ENCODE assay signal across 8 mouse cellular contexts in the genomic region with DNA sequence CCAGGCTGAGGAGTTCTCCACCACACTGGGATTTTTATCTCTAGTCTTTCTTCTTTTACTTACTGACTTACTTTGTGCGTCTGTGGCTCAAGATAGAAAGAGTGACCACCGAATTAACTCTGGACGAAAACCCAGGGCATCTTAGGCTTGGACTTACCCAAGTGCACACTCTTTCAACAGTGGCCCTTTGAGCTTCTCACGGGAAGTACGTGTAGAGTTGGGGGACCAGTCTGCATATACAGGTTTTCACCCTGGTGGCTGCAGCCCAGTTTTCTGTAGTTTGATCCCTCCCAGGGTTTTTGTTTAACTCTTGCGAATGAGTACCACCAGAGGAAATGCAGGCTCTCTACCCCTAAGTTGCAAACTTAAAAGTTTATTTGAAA. TPM values are rescaled to one million over a fixed set of nuclear protein-coding genes. Genes with fewer than 3 reads are reported as not detected.
DNase-seq lines count a peak whose midpoint lies in the region; ATAC-seq and TF ChIP-seq lines count a peak whose summit lies in the region.

No protein-coding gene starts in this region.

- H3K27me3 ChIP-seq in spleen, adult 2 months (ENCODE audit: control insufficient read depth, insufficient read depth, low read length), result no peaks in the 10 kb centered on the region
- no peaks in the 10 kb centered on the region for H3K27me3 ChIP-seq in limb, embryonic 12.5 days

- H3K4me3 ChIP-seq in spleen, adult 2 months (ENCODE audit: extremely low read depth, insufficient read depth, insufficient read length), result peak overlapping the region; percentile 82
- peak overlapping the region; percentile 66 for H3K4me3 ChIP-seq in embryonic fibroblast, embryonic 13.5 days (ENCODE audit: insufficient read depth, low read length)
- H3K4me3 ChIP-seq in limb, embryonic 12.5 days (replicated peaks), result peak overlapping the region; percentile 74
- peak overlapping the region; percentile 97 for H3K4me3 ChIP-seq in olfactory bulb, adult 2 months (ENCODE audit: insufficient read depth, low read depth, low read length)

- H3K4me1 ChIP-seq in spleen, adult 2 months (ENCODE audit: control insufficient read depth, insufficient read depth, insufficient read length), result no peaks in the 10 kb centered on the region; the same call in 1 of the 2 replicates
- H3K4me1 ChIP-seq in embryonic fibroblast, embryonic 13.5 days (ENCODE audit: control insufficient read depth, insufficient read depth, low read length), result peaks cover 3% of the 10 kb centered on the region; the same call in 1 of the 2 replicates
- H3K4me1 ChIP-seq in limb, embryonic 12.5 days (replicated peaks), result peaks cover 10% of the 10 kb centered on the region; the same call in 1 of the 2 replicates
- H3K4me1 ChIP-seq in olfactory bulb, adult 2 months (ENCODE audit: control insufficient read depth, insufficient read depth, low read length), result no peaks in the 10 kb centered on the region; the same call in 1 of the 2 replicates

- DNase-seq in spleen, adult 2 months (ENCODE audit: low read depth in 1 of 2, low spot score in 2 of 2), result no peak
- DNase-seq in spleen, adult 12 weeks (ENCODE audit: low spot score), result no peak
- DNase-seq in spleen, postnatal 14 days (ENCODE audit: low spot score in 2 of 2), result no peak
- DNase-seq in left cerebral cortex, adult 18-20 months (ENCODE audit: low spot score in 2 of 2), result no peak
- DNase-seq in cerebellum, postnatal 36 days, result no peak

- no peaks in the 10 kb centered on the region for H3K9me3 ChIP-seq in limb, embryonic 12.5 days

- peak overlapping the region; percentile 64 for H3K4me2 ChIP-seq in limb, embryonic 12.5 days

- TF ChIP-seq POLR2A in spleen, adult 2 months (IDR thresholded peaks at IDR 0.05; ENCODE audit: low read depth, low read length), result no peak
- TF ChIP-seq POLR2A in embryonic fibroblast, embryonic 13.5 days (IDR thresholded peaks at IDR 0.05; ENCODE audit: low read depth, low read length), result no peak
- no peak for TF ChIP-seq POLR2A in olfactory bulb, adult 2 months (IDR thresholded peaks at IDR 0.05; ENCODE audit: insufficient read depth, low read depth, low read length)

- WGBS in spleen, adult 2 months, result 5% methylated on average over 6 of the region's 6 CpGs
- 8% methylated on average over 6 of the region's 6 CpGs for WGBS in limb, embryonic 12.5 days
- 4% methylated on average over 6 of the region's 6 CpGs for WGBS in olfactory bulb, adult 2 months

- H3K9ac ChIP-seq in limb, embryonic 12.5 days (replicated peaks), result peak overlapping the region; percentile 75

- no peak for ATAC-seq in limb, embryonic 12.5 days (ENCODE audit: insufficient number of reproducible peaks, insufficient read depth, low FRiP score, low TSS enrichment, low read depth)

- peak overlapping the region; percentile 34; the same call in 1 of the 2 replicates for H3K27ac ChIP-seq in spleen, adult 2 months (ENCODE audit: insufficient read depth, low read length)
- no peak overlapping the region for H3K27ac ChIP-seq in embryonic fibroblast, embryonic 13.5 days (ENCODE audit: insufficient read depth, low read length)
- H3K27ac ChIP-seq in limb, embryonic 12.5 days, result peak overlapping the region; percentile 66
- H3K27ac ChIP-seq in olfactory bulb, adult 2 months (ENCODE audit: insufficient read depth, low read depth, low read length), result no peak overlapping the region

- TF ChIP-seq CTCF in spleen, adult 2 months (IDR thresholded peaks at IDR 0.05; ENCODE audit: extremely low read depth, insufficient read depth, insufficient read length, insufficient replicate concordance), result no peak
- TF ChIP-seq CTCF in embryonic fibroblast, embryonic 13.5 days (IDR thresholded peaks at IDR 0.05; ENCODE audit: borderline replicate concordance, insufficient read depth, low read length), result no peak
- TF ChIP-seq CTCF in olfactory bulb, adult 2 months (IDR thresholded peaks at IDR 0.05; ENCODE audit: insufficient read depth, low read depth, low read length), result no peak

- H3K36me3 ChIP-seq in spleen, adult 2 months (ENCODE audit: control insufficient read depth, insufficient read depth, low read length), result no peaks in the 10 kb centered on the region
- peaks cover 3% of the 10 kb centered on the region for H3K36me3 ChIP-seq in limb, embryonic 12.5 days

RNA-seq across cellular contexts. Expression of gene Trub1, which starts 0.5 kb away (rescaled TPM):
- polyA plus RNA-seq in spleen, adult 2 months (2012; rRNA removed), result 2.3 and 2.7 TPM in 2 replicates
- 11.8 and 14.5 TPM in 2 replicates for polyA plus RNA-seq in embryonic fibroblast, embryonic 13.5 days (2011; ENCODE audit: insufficient read length, low read depth, missing spikeins)
- polyA plus RNA-seq in limb, embryonic 12.5 days (2016; fragmentation: Nextera tagmentation; extraction: Ambion mirVana), result 25.3 and 28.2 TPM in 2 replicates
- polyA plus RNA-seq in olfactory bulb, adult 2 months (2012; ENCODE audit: insufficient read depth, insufficient read length, low replicate concordance, missing spikeins), result not detected in 2 replicates
- total RNA-seq in left cerebral cortex, adult 18-20 months (2021), result 10 to 100 TPM; 18.5 to 18.8 TPM

Comparison
In these comparisons a context has a peak if more than half of its experiments do, and no peak if none do; other contexts are left out.
1. H3K27ac ChIP-seq: peak in spleen, adult 2 months (single experiment) and limb, embryonic 12.5 days (single experiment); none in embryonic fibroblast, embryonic 13.5 days (single experiment) and olfactory bulb, adult 2 months (single experiment).
2. Peak in every context shown above with its lines, with median percentiles within 50 percentile points of each other: H3K4me3 ChIP-seq.